Mouse (Mus musculus) embryonic facial prominence, embryonic 14.5 days (tissue): ENCODE data around the gene Trim30b. TPM values are rescaled to one million over a fixed set of nuclear protein-coding genes. Genes with fewer than 3 reads are reported as not detected.

Experiments used
- ATAC-seq: fragments of 200-750 bp; cut with Nextera tagmentation; 2 replicates; pipeline ENCODE4 v1.8.0; 2017; ENCODE audit warnings: low read depth, moderate number of reproducible peaks, moderate TSS enrichment
- DNase-seq: peaks from one replicate; pipeline ENCODE4 v3.0.0-alpha.2; 2015; ENCODE audit warnings: low spot score
- H3K27ac ChIP-seq: fragments of 300-500 bp; sonication (generic); replicated peaks from 2 replicates; pipeline ENCODE4 v1.5.1; 2014; ENCODE audit warnings: low read depth, mild to moderate bottlenecking, low read length, moderate library complexity
- H3K27me3 ChIP-seq: fragments of 300-500 bp; sonication (generic); replicated peaks from 2 replicates; pipeline ENCODE4 v1.6.1; 2014; ENCODE audit warnings: low read length; ENCODE audit not compliant: control insufficient read depth, insufficient read depth
- H3K36me3 ChIP-seq: fragments of 300-500 bp; sonication (generic); 2 replicates; pipeline ENCODE4 v1.6.1; 2014; ENCODE audit warnings: low read length, mixed read lengths; ENCODE audit not compliant: control insufficient read depth, insufficient read depth
- H3K4me1 ChIP-seq: fragments of 300-500 bp; sonication (generic); 2 replicates; pipeline ENCODE4 v1.6.1; 2014; ENCODE audit warnings: antibody characterized with exemption, low read length; ENCODE audit not compliant: control insufficient read depth, insufficient read depth
- H3K4me2 ChIP-seq: fragments of 300-500 bp; sonication (generic); 2 replicates; pipeline ENCODE4 v1.6.1; 2014; ENCODE audit warnings: low read depth, mild to moderate bottlenecking, low read length, moderate library complexity, mixed read lengths
- H3K4me3 ChIP-seq: fragments of 300-500 bp; sonication (generic); 2 replicates; pipeline ENCODE4 v1.5.1; 2014; ENCODE audit warnings: low read depth, mild to moderate bottlenecking, low read length
- H3K9ac ChIP-seq: fragments of 300-500 bp; sonication (generic); 2 replicates; pipeline ENCODE4 v1.6.1; 2014; ENCODE audit warnings: low read depth, mild to moderate bottlenecking, low read length, moderate library complexity, mixed read lengths
- H3K9me3 ChIP-seq: fragments of 300-500 bp; sonication (generic); 2 replicates; pipeline ENCODE4 v1.6.1; 2016; ENCODE audit warnings: low read length; ENCODE audit not compliant: control insufficient read depth
- WGBS: fragments of 180-500 bp; shearing (Covaris S2); extraction: QIAGEN DNeasy Blood & Tissue Kit; methylation state at CpG from one replicate; pipeline ENCODE4 v1.1.7; 2014; 5-methylcytosine and 5-hydroxymethylcytosine counted together
- polyA plus RNA-seq: library from polyadenylated mRNA; unstranded; fragments of >200 nt; fragmentation: Nextera tagmentation; extraction: Ambion mirVana; gene quantifications from 2 replicates; pipeline ENCODE4 v1.2.1, GENCODE M21; 2014

The Trim30b gene
- 0.29 TPM in 1 of 2 replicates, not detected in the other for polyA plus RNA-seq

DNA sequence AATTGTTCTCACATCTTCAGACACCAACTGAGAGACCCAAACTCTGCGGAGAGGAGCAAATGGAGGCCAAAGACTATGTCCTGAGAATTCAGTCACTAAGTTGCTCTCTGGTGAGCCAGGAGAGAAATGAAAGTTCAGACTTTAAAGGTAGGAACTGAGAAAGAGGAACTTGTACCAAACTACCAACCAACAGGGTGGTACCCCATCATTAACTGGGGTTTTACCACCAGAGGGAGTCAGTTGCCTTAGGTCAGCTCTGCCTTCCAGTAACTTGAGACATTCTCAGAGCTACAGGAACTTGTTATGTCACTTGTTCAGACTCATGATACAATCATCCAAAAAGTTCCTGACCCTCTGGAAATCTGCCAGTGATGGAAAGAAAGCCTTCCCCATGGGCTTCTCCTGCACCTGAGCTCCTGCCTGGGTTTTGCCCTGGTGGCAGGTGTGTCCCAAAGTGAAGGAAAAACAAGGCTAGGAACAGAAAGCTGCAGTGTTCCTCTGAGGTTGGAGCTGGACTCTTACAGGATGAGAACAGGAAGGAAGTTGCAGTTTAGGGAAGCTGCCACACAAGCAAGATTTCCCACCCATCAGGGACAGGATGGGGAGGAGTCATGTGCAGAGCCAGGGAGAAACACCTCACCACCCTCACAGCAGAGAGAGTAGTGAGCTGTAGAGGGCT lies at the start of gene Trim30b:
Trim30b (minus strand) TSS at position 149 of the 679 bp plus-strand sequence.
- no peak within 1 kb of the TSS for H3K9ac ChIP-seq
- H3K4me2 ChIP-seq, result no peak within 1 kb of the TSS
- 74% methylated on average over 1 of the region's 1 CpGs for WGBS
- no peaks in the 10 kb centered on the region for H3K36me3 ChIP-seq
- no peak within 1 kb of the TSS for H3K4me3 ChIP-seq
- ATAC-seq, result no peak
- no peaks in the 10 kb centered on the region for H3K27me3 ChIP-seq
- no peak within 1 kb of the TSS for H3K27ac ChIP-seq
- DNase-seq, result peak; percentile 3
- no peaks in the 10 kb centered on the region for H3K4me1 ChIP-seq
- H3K9me3 ChIP-seq, result no peaks in the 10 kb centered on the region

DNA sequence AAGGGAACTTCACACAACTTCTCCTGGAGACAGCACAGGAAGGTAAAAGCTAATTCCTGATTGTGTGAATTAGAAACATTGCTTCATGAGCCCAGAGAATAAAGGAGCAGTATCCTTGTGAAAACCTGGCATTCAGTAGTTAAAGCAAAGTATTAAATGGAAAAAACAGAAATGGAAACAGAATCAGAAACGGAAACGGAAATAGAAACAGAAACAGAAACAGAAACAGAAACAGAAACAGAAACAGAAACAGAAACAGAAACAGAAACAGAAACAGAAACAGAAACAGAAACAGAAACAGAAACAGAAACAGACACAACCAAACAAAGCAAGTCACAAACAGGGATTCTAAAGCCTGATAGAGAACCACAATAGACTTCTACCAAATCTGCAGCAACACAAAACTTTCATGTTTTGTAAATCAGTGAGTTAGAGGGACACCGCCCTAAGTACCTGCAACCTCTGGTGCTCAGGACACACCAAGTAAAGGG lies 34.8 kb upstream of the Trim30b start:
- no peaks in the 10 kb centered on the region for H3K4me1 ChIP-seq
- H3K4me3 ChIP-seq, result no peak overlapping the region

GRCm38 (mm10) chr7:104401140-104401539 lies 31.5 kb upstream of the Trim30b start:
- Histone ChIP-seq H3K4me1 (no peaks in the 10 kb centered on the region), H3K9ac (no peak overlapping the region), H3K27ac (no peak overlapping the region), H3K4me3 (no peak overlapping the region), H3K4me2 (no peak overlapping the region), H3K27me3 (no peaks in the 10 kb centered on the region), H3K36me3 (no peaks in the 10 kb centered on the region), H3K9me3 (no peaks in the 10 kb centered on the region)
- ATAC-seq (no peak), DNase-seq (no peak)

More for the DNA sequence above, 34.8 kb upstream of the Trim30b start:
- 87% methylated on average over 3 of the region's 3 CpGs for WGBS
- Histone ChIP-seq H3K27me3 (no peaks in the 10 kb centered on the region), H3K4me2 (no peak overlapping the region), H3K36me3 (no peaks in the 10 kb centered on the region), H3K9ac (no peak overlapping the region), H3K27ac (no peak overlapping the region), H3K9me3 (no peaks in the 10 kb centered on the region)
- no peak for ATAC-seq
- no peak for DNase-seq

DNA sequence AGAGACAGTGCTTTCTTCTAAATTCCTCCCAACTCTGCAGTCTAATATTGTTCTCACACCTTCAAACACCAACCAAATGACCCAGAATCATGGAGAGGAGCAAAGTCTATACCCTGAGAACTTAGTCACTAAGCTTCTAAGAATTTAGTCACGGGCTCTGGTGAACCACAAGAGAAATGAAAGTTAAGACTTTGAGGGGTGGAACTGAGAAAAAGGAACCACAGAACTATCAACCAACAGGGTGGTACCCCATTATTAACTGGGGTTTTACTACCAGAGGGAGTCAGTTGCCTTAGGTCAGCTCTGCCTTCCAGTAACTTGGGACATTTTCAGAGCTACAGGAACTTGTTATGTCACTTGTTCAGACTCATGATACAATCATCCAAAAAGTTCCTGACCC lies 31.0 kb upstream of the Trim30b start, which contains the start of gene Trim30c:
Trim30c (minus strand) TSS at position 140 of the 400 bp plus-strand sequence.
- 74% methylated on average over 1 of the region's 1 CpGs for WGBS
- no peaks in the 10 kb centered on the region for H3K36me3 ChIP-seq
- no peak for ATAC-seq

DNA sequence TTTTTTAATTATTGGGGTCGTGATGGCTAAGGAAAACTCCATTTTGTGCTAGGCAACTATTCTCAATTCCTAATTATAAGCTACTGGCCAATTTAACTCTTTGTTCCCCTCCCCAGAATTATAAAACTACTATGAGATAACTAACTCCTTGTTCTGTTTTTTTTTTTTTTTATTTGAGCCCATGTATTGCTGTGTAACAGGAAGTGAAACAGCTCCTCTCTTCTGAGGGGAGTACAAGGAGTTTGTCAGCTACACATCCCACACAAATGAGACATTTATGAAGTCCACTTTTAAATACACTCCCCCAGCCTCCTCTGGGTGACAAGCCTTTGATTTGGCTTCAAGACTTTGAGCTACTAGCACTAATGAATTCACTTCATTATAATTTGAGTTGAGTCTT lies 28.8 kb upstream of the Trim30b start:
- H3K4me2 ChIP-seq, result no peak overlapping the region
- DNase-seq (no peak), ATAC-seq (no peak)
- H3K9ac ChIP-seq, result no peak overlapping the region
- H3K4me3 ChIP-seq, result no peak overlapping the region
- no peak overlapping the region for H3K27ac ChIP-seq
- no peaks in the 10 kb centered on the region for H3K4me1 ChIP-seq
- no peaks in the 10 kb centered on the region for H3K36me3 ChIP-seq
- H3K27me3 ChIP-seq, result no peaks in the 10 kb centered on the region
- H3K9me3 ChIP-seq, result no peaks in the 10 kb centered on the region
- WGBS, result 66% methylated on average over 1 of the region's 1 CpGs

More for the DNA sequence above, 31.0 kb upstream of the Trim30b start, which contains the start of gene Trim30c:
- H3K9me3 ChIP-seq, result no peaks in the 10 kb centered on the region
- H3K27ac ChIP-seq, result no peak within 1 kb of the TSS
- H3K9ac ChIP-seq, result no peak within 1 kb of the TSS
- H3K4me3 ChIP-seq, result no peak within 1 kb of the TSS
- no peaks in the 10 kb centered on the region for H3K27me3 ChIP-seq
- H3K4me1 ChIP-seq, result no peaks in the 10 kb centered on the region
- no peak for DNase-seq
- no peak within 1 kb of the TSS for H3K4me2 ChIP-seq

- Histone ChIP-seq H3K9ac (no peak overlapping the region), H3K4me1 (no peaks in the 10 kb centered on the region), H3K27me3 (no peaks in the 10 kb centered on the region), H3K4me2 (no peak overlapping the region), H3K36me3 (no peaks in the 10 kb centered on the region), H3K9me3 (no peaks in the 10 kb centered on the region), H3K4me3 (no peak overlapping the region), H3K27ac (no peak overlapping the region)
- ATAC-seq (no peak), DNase-seq (no peak)
Measured at GRCm38 (mm10) chr7:104366339-104366738, 3.3 kb downstream of the Trim30b start.

- Histone ChIP-seq H3K9ac (no peak overlapping the region), H3K4me1 (no peaks in the 10 kb centered on the region), H3K4me3 (peak overlapping the region; percentile 37), H3K36me3 (no peaks in the 10 kb centered on the region), H3K4me2 (peak overlapping the region; percentile 58), H3K27me3 (no peaks in the 10 kb centered on the region), H3K27ac (no peak overlapping the region; the same call in 1 of the 2 replicates), H3K9me3 (no peaks in the 10 kb centered on the region)
- DNase-seq (no peak), ATAC-seq (no peak)
- WGBS, result 77% methylated on average over 2 of the region's 2 CpGs
Measured at GRCm38 (mm10) chr7:104353600-104353967, 16.1 kb downstream of the Trim30b start.

- 4% methylated on average over 14 of the region's 14 CpGs for WGBS
- no peaks in the 10 kb centered on the region for H3K27me3 ChIP-seq
- H3K9ac ChIP-seq, result peak within 1 kb of the TSS; percentile 54
- DNase-seq (peak; percentile 94), ATAC-seq (peak; percentile 100)
- no peaks in the 10 kb centered on the region for H3K9me3 ChIP-seq
- peak within 1 kb of the TSS; percentile 58 for H3K4me2 ChIP-seq
- peak within 1 kb of the TSS; percentile 48 for H3K27ac ChIP-seq
- no peaks in the 10 kb centered on the region for H3K36me3 ChIP-seq
- peak within 1 kb of the TSS; percentile 37 for H3K4me3 ChIP-seq
- no peaks in the 10 kb centered on the region for H3K4me1 ChIP-seq
Measured at GRCm38 (mm10) chr7:104352717-104353599, 16.7 kb downstream of the Trim30b start, which contains the start of gene Trim12c. Trim12c (minus strand) TSS chr7:104353362.
